Mouse (Mus musculus): ENCODE data around the gene Mrpl22. TPM values are rescaled to one million over a fixed set of nuclear protein-coding genes. Genes with fewer than 3 reads are reported as not detected.
"Not testable (repeated sequence)": the region's sequence is repeated elsewhere in the genome, so short reads cannot be mapped to it uniquely, and the experiment has no call there.

The Mrpl22 gene
- polyA plus RNA-seq, 2 experiments = 84.4 to 123 TPM

DNA sequence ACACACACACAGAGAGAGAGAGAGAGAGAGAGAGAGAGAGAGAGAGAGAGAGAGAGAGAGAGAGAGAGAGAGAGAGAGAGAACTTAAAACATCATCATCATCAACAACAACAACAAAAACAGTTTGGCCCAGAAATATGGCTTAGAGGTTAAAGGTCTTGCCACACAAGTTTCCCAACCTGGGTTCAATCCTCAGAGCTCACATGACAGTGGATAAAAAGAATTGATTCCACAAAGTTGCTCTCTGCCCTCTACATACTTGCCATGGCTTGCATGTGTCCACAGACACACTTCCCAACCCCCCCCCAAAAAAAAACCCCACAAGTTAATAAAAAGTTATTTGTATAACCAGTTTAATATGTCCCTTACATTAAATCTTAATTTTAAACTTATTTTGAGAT lies 55.0 kb downstream of the Mrpl22 start:
- DNase-seq (ENCODE audit: low spot score) (no peak), ATAC-seq (ENCODE audit: low FRiP score, low read depth) (no peak)
- TF ChIP-seq POLR2A (IDR thresholded peaks at IDR 0.05; ENCODE audit: borderline replicate concordance, extremely low read depth, insufficient read depth, insufficient read length) = no peak
- Histone ChIP-seq H3K9me3 (ENCODE audit: control insufficient read depth, low read length) (no peaks in the 10 kb centered on the region), H3K4me1 (ENCODE audit: control insufficient read depth, insufficient read depth, low read length) (no peaks in the 10 kb centered on the region), H3K27me3 (ENCODE audit: control insufficient read depth, insufficient read depth, low read length) (no peaks in the 10 kb centered on the region), H3K36me3 (ENCODE audit: control insufficient read depth, insufficient read depth, low read length) (no peaks in the 10 kb centered on the region), H3K27ac (replicated peaks; ENCODE audit: low read depth, low read length) (no peak overlapping the region), H3K4me3 (replicated peaks; ENCODE audit: low read length) (no peak overlapping the region), H3K4me2 (replicated peaks; ENCODE audit: low read depth, low read length, severe bottlenecking) (no peak overlapping the region), H3K9ac (ENCODE audit: low read depth, low read length, severe bottlenecking) (no peak overlapping the region)

DNA sequence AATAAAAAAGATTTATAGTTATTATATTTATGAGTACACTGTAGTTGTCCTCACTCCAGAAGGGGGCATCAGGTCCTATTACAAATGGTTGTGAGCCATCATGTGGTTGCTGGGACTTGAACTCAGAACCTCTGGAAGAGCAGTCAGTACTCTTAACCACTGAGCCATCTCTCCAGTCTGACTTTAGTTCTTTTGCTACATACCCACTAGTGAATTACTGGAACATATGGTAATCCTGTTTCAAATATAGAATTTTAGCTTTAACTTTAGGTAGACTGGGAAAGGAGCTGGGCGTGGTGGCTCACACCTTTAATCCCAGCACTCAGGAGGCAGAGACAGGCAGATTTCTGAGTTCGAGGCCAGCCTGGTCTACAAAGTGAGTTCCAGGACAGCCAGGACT lies 56.6 kb downstream of the Mrpl22 start:
- not testable (repeated sequence) for H3K27me3 ChIP-seq (ENCODE audit: control insufficient read depth, insufficient read depth, low read length); H3K27ac ChIP-seq (replicated peaks; ENCODE audit: low read depth, low read length); H3K4me1 ChIP-seq (ENCODE audit: control insufficient read depth, insufficient read depth, low read length); H3K9me3 ChIP-seq (ENCODE audit: control insufficient read depth, low read length); ATAC-seq (ENCODE audit: low FRiP score, low read depth); H3K36me3 ChIP-seq (ENCODE audit: control insufficient read depth, insufficient read depth, low read length); H3K9ac ChIP-seq (ENCODE audit: low read depth, low read length, severe bottlenecking); H3K4me3 ChIP-seq (replicated peaks; ENCODE audit: low read length); H3K4me2 ChIP-seq (replicated peaks; ENCODE audit: low read depth, low read length, severe bottlenecking); DNase-seq (ENCODE audit: low spot score)
- 60% methylated on average over 2 of the region's 2 CpGs for WGBS

Other genes starting within 250 kb of the Mrpl22 start
- 46.4 and 46.9 TPM in 2 replicates for gene Larp1, start 162.6 kb upstream of the Mrpl22 start, polyA plus RNA-seq (2012; rRNA removed)
- gene Larp1, start 162.6 kb upstream of the Mrpl22 start, polyA plus RNA-seq (2014; fragmentation: Nextera tagmentation; extraction: Ambion mirVana) = 24.7 and 26.9 TPM in 2 replicates
- not detected in 2 replicates for gene Gm12248, start 78.5 kb upstream of the Mrpl22 start, polyA plus RNA-seq (2012; rRNA removed)
- not detected in 2 replicates for gene Gm12248, start 78.5 kb upstream of the Mrpl22 start, polyA plus RNA-seq (2014; fragmentation: Nextera tagmentation; extraction: Ambion mirVana)
- 96.7 and 97.2 TPM in 2 replicates for gene Cnot8, start 67.5 kb upstream of the Mrpl22 start, polyA plus RNA-seq (2012; rRNA removed)
- gene Cnot8, start 67.5 kb upstream of the Mrpl22 start, polyA plus RNA-seq (2014; fragmentation: Nextera tagmentation; extraction: Ambion mirVana) = 90.1 and 99.1 TPM in 2 replicates
- gene Gemin5, start 3.1 kb upstream of the Mrpl22 start, polyA plus RNA-seq (2012; rRNA removed) = 14.8 and 15.4 TPM in 2 replicates
- gene Gemin5, start 3.1 kb upstream of the Mrpl22 start, polyA plus RNA-seq (2014; fragmentation: Nextera tagmentation; extraction: Ambion mirVana) = 16.8 and 22.4 TPM in 2 replicates
- 3.6 and 4.1 TPM in 2 replicates for gene Igtp, start 27.9 kb downstream of the Mrpl22 start, polyA plus RNA-seq (2012; rRNA removed)
- 5.1 and 5.2 TPM in 2 replicates for gene Igtp, start 27.9 kb downstream of the Mrpl22 start, polyA plus RNA-seq (2014; fragmentation: Nextera tagmentation; extraction: Ambion mirVana)
- gene Irgm2, start 28.0 kb downstream of the Mrpl22 start, polyA plus RNA-seq (2012; rRNA removed) = 2.2 and 2.3 TPM in 2 replicates
- 2.3 and 2.9 TPM in 2 replicates for gene Irgm2, start 28.0 kb downstream of the Mrpl22 start, polyA plus RNA-seq (2014; fragmentation: Nextera tagmentation; extraction: Ambion mirVana)
- 0.06 and 0.09 TPM in 2 replicates for gene 4930438A08Rik, start 103.1 kb downstream of the Mrpl22 start, polyA plus RNA-seq (2012; rRNA removed)
- 0.47 TPM in 1 of 2 replicates, not detected in the other for gene 4930438A08Rik, start 103.1 kb downstream of the Mrpl22 start, polyA plus RNA-seq (2014; fragmentation: Nextera tagmentation; extraction: Ambion mirVana)
- gene Zfp692, start 135.4 kb downstream of the Mrpl22 start, polyA plus RNA-seq (2012; rRNA removed) = 66.0 and 74.7 TPM in 2 replicates
- 18.3 and 18.8 TPM in 2 replicates for gene Zfp692, start 135.4 kb downstream of the Mrpl22 start, polyA plus RNA-seq (2014; fragmentation: Nextera tagmentation; extraction: Ambion mirVana)
- 35.2 and 44.3 TPM in 2 replicates for gene Zfp672, start 158.7 kb downstream of the Mrpl22 start, polyA plus RNA-seq (2012; rRNA removed)
- gene Zfp672, start 158.7 kb downstream of the Mrpl22 start, polyA plus RNA-seq (2014; fragmentation: Nextera tagmentation; extraction: Ambion mirVana) = 40.7 and 42.4 TPM in 2 replicates
- gene Sh3bp5l, start 159.1 kb downstream of the Mrpl22 start, polyA plus RNA-seq (2012; rRNA removed) = 25.6 and 30.7 TPM in 2 replicates
- 24.4 and 28.5 TPM in 2 replicates for gene Sh3bp5l, start 159.1 kb downstream of the Mrpl22 start, polyA plus RNA-seq (2014; fragmentation: Nextera tagmentation; extraction: Ambion mirVana)
- gene Lypd8, start 207.4 kb downstream of the Mrpl22 start, polyA plus RNA-seq (2012; rRNA removed) = 0.06 and 0.44 TPM in 2 replicates
- not detected in 2 replicates for gene Lypd8, start 207.4 kb downstream of the Mrpl22 start, polyA plus RNA-seq (2014; fragmentation: Nextera tagmentation; extraction: Ambion mirVana)
- gene 1810065E05Rik, start 249.4 kb downstream of the Mrpl22 start, polyA plus RNA-seq (2012; rRNA removed) = not detected in 2 replicates
- gene 1810065E05Rik, start 249.4 kb downstream of the Mrpl22 start, polyA plus RNA-seq (2014; fragmentation: Nextera tagmentation; extraction: Ambion mirVana) = not detected in 2 replicates